Mouse (Mus musculus): ENCODE results near the gene Gm11444. TPM values are rescaled to one million over a fixed set of nuclear protein-coding genes. Genes with fewer than 3 reads are reported as not detected.

The Gm11444 gene
- polyA plus RNA-seq, 1 experiment from 2014 or later = not detected

GRCm38 (mm10) chr11:85887801-85888450, 37.8 kb upstream of the Gm11444 start:
- ATAC-seq (replicated peaks; ENCODE audit: low FRiP score, low read depth) (no peak), DNase-seq (ENCODE audit: low spot score) (peak; percentile 32)
- H3K4me3 ChIP-seq (replicated peaks; ENCODE audit: low read depth, low read length) = no peak overlapping the region
- H3K4me1 ChIP-seq (replicated peaks; ENCODE audit: insufficient read depth, low read length) = 0 out of 2 replicates have a peak, but pooled peaks cover 4% of the 10 kb centered on the region
- no peak for TF ChIP-seq CTCF (IDR thresholded peaks at IDR 0.05; ENCODE audit: low read depth)
- H3K9me3 ChIP-seq (replicated peaks; ENCODE audit: low read length) = no peaks in the 10 kb centered on the region
- 0 out of 2 replicates have a peak overlapping the region, but pooled peaks have one; percentile 9 for H3K4me2 ChIP-seq (ENCODE audit: low read length)
- H3K27me3 ChIP-seq (ENCODE audit: insufficient read depth, low read length) = peaks cover 75% of the 10 kb centered on the region
- H3K36me3 ChIP-seq (ENCODE audit: insufficient read depth, low read length) = no peaks in the 10 kb centered on the region
- no peak overlapping the region for H3K27ac ChIP-seq
- 8% methylated on average over 17 of the region's 17 CpGs for WGBS
- no peak overlapping the region for H3K9ac ChIP-seq (ENCODE audit: low read depth, low read length)

- WGBS = 26% methylated on average over 6 of the region's 6 CpGs
- no peak overlapping the region for H3K9ac ChIP-seq (ENCODE audit: low read depth, low read length)
- no peak overlapping the region for H3K4me3 ChIP-seq (replicated peaks; ENCODE audit: low read depth, low read length)
- ATAC-seq (replicated peaks; ENCODE audit: low FRiP score, low read depth) (no peak), DNase-seq (ENCODE audit: low spot score) (peak; percentile 19)
- no peak for TF ChIP-seq CTCF (IDR thresholded peaks at IDR 0.05; ENCODE audit: low read depth)
- peaks cover 68% of the 10 kb centered on the region for H3K27me3 ChIP-seq (ENCODE audit: insufficient read depth, low read length)
- H3K9me3 ChIP-seq (replicated peaks; ENCODE audit: low read length) = no peaks in the 10 kb centered on the region
- 0 out of 2 replicates have a peak, but pooled peaks cover 4% of the 10 kb centered on the region for H3K4me1 ChIP-seq (replicated peaks; ENCODE audit: insufficient read depth, low read length)
- H3K36me3 ChIP-seq (ENCODE audit: insufficient read depth, low read length) = no peaks in the 10 kb centered on the region
- H3K4me2 ChIP-seq (ENCODE audit: low read length) = no peak overlapping the region
- no peak overlapping the region for H3K27ac ChIP-seq
Measured at GRCm38 (mm10) chr11:85887273-85887672, 37.1 kb upstream of the Gm11444 start.

GRCm38 (mm10) chr11:85886429-85886785, 36.3 kb upstream of the Gm11444 start:
- peaks cover 59% of the 10 kb centered on the region for H3K27me3 ChIP-seq (ENCODE audit: insufficient read depth, low read length)
- no peak overlapping the region for H3K9ac ChIP-seq (ENCODE audit: low read depth, low read length)
- no peak overlapping the region for H3K27ac ChIP-seq

GRCm38 (mm10) chr11:85885665-85886428, 35.7 kb upstream of the Gm11444 start, which contains the start of gene Tbx4:
TSS of gene Tbx4 (plus strand) at chr11:85886422.
- no peaks in the 10 kb centered on the region for H3K9me3 ChIP-seq (replicated peaks; ENCODE audit: low read length)
- no peak within 1 kb of the TSS for H3K4me2 ChIP-seq (ENCODE audit: low read length)
- 36% methylated on average over 25 of the region's 28 CpGs for WGBS
- no peak for DNase-seq (ENCODE audit: low spot score)
- ATAC-seq (replicated peaks; ENCODE audit: low FRiP score, low read depth) = no peak
- H3K4me3 ChIP-seq (replicated peaks; ENCODE audit: low read depth, low read length) = no peak within 1 kb of the TSS
- H3K27me3 ChIP-seq (ENCODE audit: insufficient read depth, low read length) = peaks cover 54% of the 10 kb centered on the region
- H3K4me1 ChIP-seq (replicated peaks; ENCODE audit: insufficient read depth, low read length) = 0 out of 2 replicates have a peak, but pooled peaks cover 4% of the 10 kb centered on the region
- no peak within 1 kb of the TSS for H3K9ac ChIP-seq (ENCODE audit: low read depth, low read length)
- H3K27ac ChIP-seq = no peak within 1 kb of the TSS
- TF ChIP-seq CTCF (IDR thresholded peaks at IDR 0.05; ENCODE audit: low read depth) = no peak
- H3K36me3 ChIP-seq (ENCODE audit: insufficient read depth, low read length) = no peaks in the 10 kb centered on the region

More at GRCm38 (mm10) chr11:85886429-85886785, 36.3 kb upstream of the Gm11444 start:
- ATAC-seq (replicated peaks; ENCODE audit: low FRiP score, low read depth) (no peak), DNase-seq (ENCODE audit: low spot score) (no peak)
- WGBS = 10% methylated on average over 22 of the region's 22 CpGs
- no peak for TF ChIP-seq CTCF (IDR thresholded peaks at IDR 0.05; ENCODE audit: low read depth)
- H3K4me2 ChIP-seq (ENCODE audit: low read length) = no peak overlapping the region
- no peaks in the 10 kb centered on the region for H3K9me3 ChIP-seq (replicated peaks; ENCODE audit: low read length)
- 0 out of 2 replicates have a peak, but pooled peaks cover 4% of the 10 kb centered on the region for H3K4me1 ChIP-seq (replicated peaks; ENCODE audit: insufficient read depth, low read length)
- H3K4me3 ChIP-seq (replicated peaks; ENCODE audit: low read depth, low read length) = no peak overlapping the region
- H3K36me3 ChIP-seq (ENCODE audit: insufficient read depth, low read length) = no peaks in the 10 kb centered on the region

- H3K4me3 ChIP-seq (replicated peaks; ENCODE audit: low read depth, low read length) = no peak overlapping the region
- H3K9me3 ChIP-seq (replicated peaks; ENCODE audit: low read length) = no peaks in the 10 kb centered on the region
- H3K4me1 ChIP-seq (replicated peaks; ENCODE audit: insufficient read depth, low read length) = 0 out of 2 replicates have a peak, but pooled peaks cover 4% of the 10 kb centered on the region
- no peaks in the 10 kb centered on the region for H3K36me3 ChIP-seq (ENCODE audit: insufficient read depth, low read length)
- H3K9ac ChIP-seq (ENCODE audit: low read depth, low read length) = no peak overlapping the region
- DNase-seq (ENCODE audit: low spot score) (no peak), ATAC-seq (replicated peaks; ENCODE audit: low FRiP score, low read depth) (no peak)
- H3K4me2 ChIP-seq (ENCODE audit: low read length) = no peak overlapping the region
- H3K27ac ChIP-seq = no peak overlapping the region
- 68% methylated on average over 4 of the region's 4 CpGs for WGBS
- peaks cover 40% of the 10 kb centered on the region for H3K27me3 ChIP-seq (ENCODE audit: insufficient read depth, low read length)
- TF ChIP-seq CTCF (IDR thresholded peaks at IDR 0.05; ENCODE audit: low read depth) = no peak
Measured at GRCm38 (mm10) chr11:85884498-85884897, 34.4 kb upstream of the Gm11444 start.

GRCm38 (mm10) chr11:85876059-85876788, 26.1 kb upstream of the Gm11444 start:
- Histone ChIP-seq H3K9ac (ENCODE audit: low read depth, low read length) (no peak overlapping the region), H3K9me3 (replicated peaks; ENCODE audit: low read length) (no peaks in the 10 kb centered on the region), H3K27ac (no peak overlapping the region), H3K4me1 (replicated peaks; ENCODE audit: insufficient read depth, low read length) (no peaks in the 10 kb centered on the region), H3K27me3 (ENCODE audit: insufficient read depth, low read length) (no peaks in the 10 kb centered on the region), H3K4me2 (ENCODE audit: low read length) (no peak overlapping the region), H3K4me3 (replicated peaks; ENCODE audit: low read depth, low read length) (no peak overlapping the region), H3K36me3 (ENCODE audit: insufficient read depth, low read length) (no peaks in the 10 kb centered on the region)
- 57% methylated on average over 24 of the region's 24 CpGs for WGBS
- no peak for TF ChIP-seq CTCF (IDR thresholded peaks at IDR 0.05; ENCODE audit: low read depth)
- DNase-seq (ENCODE audit: low spot score) (no peak), ATAC-seq (replicated peaks; ENCODE audit: low FRiP score, low read depth) (no peak)

Data from kidney, postnatal 0 days (tissue).